Mouse (Mus musculus) forebrain, embryonic 13.5 days (tissue): ENCODE results near the gene Dcun1d4. TPM values are rescaled to one million over a fixed set of nuclear protein-coding genes. Genes with fewer than 3 reads are reported as not detected.

Experiments
- ATAC-seq: fragments of 200-750 bp; cut with Nextera tagmentation; 2 replicates; pipeline ENCODE4 v1.8.0; 2017
- H3K27ac ChIP-seq: fragments of 300-500 bp; sonication (generic); 2 replicates; pipeline ENCODE4 v1.5.1; 2015; ENCODE audit warnings: inconsistent platforms, mild to moderate bottlenecking, moderate library complexity
- H3K27me3 ChIP-seq: fragments of 300-500 bp; sonication (generic); 2 replicates; pipeline ENCODE4 v1.6.1; 2015; ENCODE audit warnings: mild to moderate bottlenecking, inconsistent platforms
- H3K36me3 ChIP-seq: fragments of 300-500 bp; sonication (generic); 2 replicates; pipeline ENCODE4 v1.6.1; 2015; ENCODE audit warnings: mild to moderate bottlenecking, inconsistent platforms; ENCODE audit not compliant: poor library complexity, severe bottlenecking
- H3K4me1 ChIP-seq: fragments of 300-500 bp; sonication (generic); 2 replicates; pipeline ENCODE4 v1.6.1; 2015; ENCODE audit warnings: inconsistent platforms
- H3K4me2 ChIP-seq: fragments of 300-500 bp; sonication (generic); 2 replicates; pipeline ENCODE4 v1.6.1; 2015; ENCODE audit warnings: inconsistent platforms, mild to moderate bottlenecking, moderate library complexity
- H3K4me3 ChIP-seq: fragments of 300-500 bp; sonication (generic); 2 replicates; pipeline ENCODE4 v1.5.1; 2015; ENCODE audit warnings: mild to moderate bottlenecking, inconsistent platforms
- H3K9ac ChIP-seq: fragments of 300-500 bp; sonication (generic); 2 replicates; pipeline ENCODE4 v1.6.1; 2015; ENCODE audit warnings: mild to moderate bottlenecking, inconsistent platforms
- H3K9me3 ChIP-seq: fragments of 300-500 bp; sonication (generic); replicated peaks from 2 replicates; pipeline ENCODE4 v1.6.1; 2016; ENCODE audit warnings: inconsistent platforms
- WGBS: fragments of 180-500 bp; shearing (Covaris S2); methylation state at CpG from one replicate; pipeline ENCODE4 v1.1.7; 2015; 5-methylcytosine and 5-hydroxymethylcytosine counted together
- polyA plus RNA-seq: library from polyadenylated mRNA; unstranded; fragments of >200 nt; fragmentation: Nextera tagmentation; extraction: Ambion mirVana; gene quantifications from 2 replicates; pipeline ENCODE4 v1.2.1, GENCODE M21; 2015

Gene Dcun1d4
- polyA plus RNA-seq, 1 experiment from 2014 or later, result 42.8 TPM

DNA sequence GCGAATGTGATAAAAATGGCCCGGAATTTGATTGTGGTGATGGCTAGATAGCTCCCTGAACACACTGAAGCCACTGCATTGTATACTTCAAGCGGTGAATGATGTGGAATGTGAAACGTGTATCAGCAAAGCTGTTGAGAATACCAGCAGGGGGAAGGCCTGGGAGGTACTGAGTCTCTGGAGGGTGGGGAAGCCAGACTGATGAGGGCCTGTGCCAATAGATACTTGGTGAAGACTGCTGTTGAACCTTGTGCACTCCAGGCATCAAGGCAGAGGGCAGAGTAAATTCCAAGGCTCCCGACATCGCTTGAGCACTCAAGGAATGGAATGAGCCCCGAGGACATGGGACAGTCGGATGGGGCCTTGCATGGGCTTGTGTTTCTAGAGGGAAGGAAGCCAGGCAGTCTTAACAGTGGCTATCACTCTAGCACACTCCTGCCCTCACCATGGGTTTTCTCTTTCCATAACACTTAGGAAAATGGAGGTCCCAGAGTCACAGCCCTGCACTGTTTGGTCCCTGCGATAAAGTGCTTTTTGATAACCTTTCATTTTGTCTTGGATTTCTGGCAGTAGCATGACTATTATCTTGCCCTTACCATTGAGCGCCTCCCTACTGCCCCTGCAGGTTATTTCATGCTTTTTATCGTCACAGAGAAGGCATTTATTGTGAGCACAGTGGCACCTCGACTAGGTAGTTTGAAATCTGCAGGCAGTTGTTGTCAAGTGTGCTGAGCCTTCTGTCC is 22.4 kb downstream of the Dcun1d4 start:
- Histone ChIP-seq H3K9me3 (no peaks in the 10 kb centered on the region), H3K4me2 (no peak overlapping the region), H3K27ac (no peak overlapping the region), H3K4me1 (peaks cover 31% of the 10 kb centered on the region), H3K4me3 (no peak overlapping the region), H3K27me3 (no peaks in the 10 kb centered on the region), H3K9ac (no peak overlapping the region), H3K36me3 (no peaks in the 10 kb centered on the region)
- ATAC-seq, result no peak
- WGBS, result 82% methylated on average over 12 of the region's 12 CpGs

DNA sequence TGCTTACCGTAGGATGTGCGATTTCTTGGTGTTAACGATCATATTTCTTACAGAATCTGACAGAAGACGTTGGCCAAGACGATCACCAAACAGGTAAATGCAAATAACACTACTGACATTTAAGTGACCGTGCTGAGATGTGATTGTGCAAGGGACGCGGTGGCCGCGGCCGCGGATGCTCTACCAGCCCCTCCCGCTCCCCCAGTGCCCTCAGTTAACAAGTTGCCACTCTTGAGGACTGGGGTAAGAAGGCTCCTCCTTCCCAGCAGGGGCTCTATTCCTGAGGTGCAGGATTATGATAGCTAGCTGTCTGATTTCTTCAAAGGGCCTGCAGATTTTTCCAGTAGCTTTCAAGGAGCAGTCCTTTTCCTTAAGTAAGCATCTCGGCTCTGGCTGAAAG is 30.3 kb downstream of the Dcun1d4 start:
- peaks cover 6% of the 10 kb centered on the region; the same call in 1 of the 2 replicates for H3K4me1 ChIP-seq
- WGBS, result 79% methylated on average over 14 of the region's 14 CpGs
- no peaks in the 10 kb centered on the region for H3K27me3 ChIP-seq
- H3K36me3 ChIP-seq, result peaks cover 29% of the 10 kb centered on the region
- no peaks in the 10 kb centered on the region for H3K9me3 ChIP-seq
- no peak overlapping the region for H3K4me2 ChIP-seq
- no peak overlapping the region for H3K27ac ChIP-seq
- no peak overlapping the region for H3K4me3 ChIP-seq
- H3K9ac ChIP-seq, result no peak overlapping the region
- ATAC-seq, result no peak

DNA sequence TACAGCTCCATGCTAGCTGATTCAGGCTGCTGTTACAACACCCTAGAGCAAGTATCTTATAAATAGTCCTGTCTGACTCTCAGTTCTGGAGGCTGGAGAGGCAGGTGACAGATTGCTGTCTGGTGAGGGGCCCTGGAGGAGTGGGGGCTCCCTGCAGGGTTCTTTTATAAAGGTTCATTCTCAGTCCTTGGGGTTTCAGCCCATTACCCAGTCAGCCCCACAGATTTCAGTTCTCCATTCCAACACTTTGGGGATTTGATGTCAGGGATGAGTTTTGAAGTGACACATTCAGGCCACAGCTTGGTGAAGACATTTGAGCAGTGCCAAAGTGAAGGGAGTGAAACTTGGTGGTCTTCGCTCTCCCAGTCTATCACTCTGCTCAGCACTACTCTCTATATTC is 31.4 kb downstream of the Dcun1d4 start:
- no peaks in the 10 kb centered on the region for H3K9me3 ChIP-seq
- no peak overlapping the region for H3K4me3 ChIP-seq
- 100% methylated on average over 1 of the region's 1 CpGs for WGBS
- H3K27ac ChIP-seq, result no peak overlapping the region
- no peak overlapping the region for H3K9ac ChIP-seq
- H3K4me1 ChIP-seq, result 0 out of 2 replicates have a peak, but pooled peaks cover 3% of the 10 kb centered on the region
- peaks cover 38% of the 10 kb centered on the region for H3K36me3 ChIP-seq
- H3K4me2 ChIP-seq, result no peak overlapping the region
- no peaks in the 10 kb centered on the region for H3K27me3 ChIP-seq
- ATAC-seq, result no peak

DNA sequence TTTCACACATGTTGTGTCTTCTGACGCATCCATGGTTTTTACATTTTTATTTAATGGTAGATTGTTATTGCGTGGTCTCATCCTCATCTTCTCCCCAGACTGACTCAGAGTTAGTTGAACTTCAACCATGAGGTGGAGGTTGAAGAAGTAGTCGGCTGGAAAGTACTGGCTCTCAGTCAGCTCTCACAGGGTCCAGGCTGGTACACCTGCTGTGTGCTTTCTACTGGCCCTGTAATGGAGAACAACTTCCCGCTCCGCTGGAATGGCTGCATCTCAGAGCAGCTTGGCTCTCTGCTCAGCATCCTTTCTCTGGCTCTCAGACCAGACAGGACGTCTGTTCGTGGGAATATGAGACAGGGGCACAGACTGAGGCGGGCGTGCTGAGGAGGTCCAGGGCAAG is 31.9 kb downstream of the Dcun1d4 start:
- Histone ChIP-seq H3K36me3 (peaks cover 42% of the 10 kb centered on the region), H3K4me1 (0 out of 2 replicates have a peak, but pooled peaks cover 3% of the 10 kb centered on the region), H3K9me3 (no peaks in the 10 kb centered on the region), H3K9ac (no peak overlapping the region), H3K27ac (no peak overlapping the region), H3K4me2 (no peak overlapping the region), H3K27me3 (no peaks in the 10 kb centered on the region), H3K4me3 (no peak overlapping the region)
- ATAC-seq, result no peak
- 86% methylated on average over 9 of the region's 9 CpGs for WGBS

DNA sequence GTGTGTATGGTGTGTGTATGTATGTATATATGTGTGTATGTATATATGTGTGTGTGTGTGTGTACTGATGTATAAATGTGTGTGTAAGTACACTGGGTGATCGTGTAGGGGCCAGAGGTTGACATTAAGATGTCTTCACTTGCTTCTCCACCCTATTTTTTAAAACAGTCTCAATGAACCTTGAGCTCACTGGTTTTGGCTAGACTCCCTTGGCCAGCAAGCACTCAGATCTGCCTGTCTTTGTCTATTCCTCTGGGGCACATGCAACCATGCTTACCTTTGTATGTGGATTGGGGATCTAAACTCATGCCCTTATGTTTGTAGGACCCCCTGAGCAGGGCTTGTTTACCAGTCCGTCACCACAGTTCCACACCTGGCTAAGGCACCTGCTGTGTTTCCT is 33.4 kb downstream of the Dcun1d4 start:
- 98% methylated on average over 2 of the region's 2 CpGs for WGBS
- no peak for ATAC-seq
- peaks cover 51% of the 10 kb centered on the region for H3K36me3 ChIP-seq

DNA sequence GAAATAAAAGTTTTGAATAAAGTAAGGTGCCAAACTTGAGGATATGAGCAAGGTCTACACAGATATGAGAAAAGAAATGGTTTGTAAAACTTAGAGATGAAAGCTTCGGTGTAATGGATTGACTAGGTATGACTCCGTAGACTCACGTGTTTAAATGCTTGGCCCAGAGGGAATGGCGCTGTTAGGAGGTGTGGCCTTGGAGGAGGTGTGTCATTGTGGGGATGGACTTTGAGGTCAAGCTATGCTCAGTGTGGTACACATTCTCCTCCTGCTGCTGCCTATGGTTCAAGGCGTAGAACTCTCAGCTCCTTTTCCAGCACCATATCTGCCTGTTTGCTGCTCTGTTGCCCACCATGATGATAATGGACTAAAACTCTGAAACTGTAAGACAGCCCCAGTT is 36.5 kb downstream of the Dcun1d4 start:
- no peak overlapping the region for H3K4me2 ChIP-seq

More for the DNA sequence above, 33.4 kb downstream of the Dcun1d4 start:
- H3K9me3 ChIP-seq, result no peaks in the 10 kb centered on the region
- no peak overlapping the region for H3K4me3 ChIP-seq
- H3K9ac ChIP-seq, result no peak overlapping the region
- H3K27me3 ChIP-seq, result no peaks in the 10 kb centered on the region
- no peak overlapping the region for H3K4me2 ChIP-seq
- H3K4me1 ChIP-seq, result no peaks in the 10 kb centered on the region
- H3K27ac ChIP-seq, result no peak overlapping the region

DNA sequence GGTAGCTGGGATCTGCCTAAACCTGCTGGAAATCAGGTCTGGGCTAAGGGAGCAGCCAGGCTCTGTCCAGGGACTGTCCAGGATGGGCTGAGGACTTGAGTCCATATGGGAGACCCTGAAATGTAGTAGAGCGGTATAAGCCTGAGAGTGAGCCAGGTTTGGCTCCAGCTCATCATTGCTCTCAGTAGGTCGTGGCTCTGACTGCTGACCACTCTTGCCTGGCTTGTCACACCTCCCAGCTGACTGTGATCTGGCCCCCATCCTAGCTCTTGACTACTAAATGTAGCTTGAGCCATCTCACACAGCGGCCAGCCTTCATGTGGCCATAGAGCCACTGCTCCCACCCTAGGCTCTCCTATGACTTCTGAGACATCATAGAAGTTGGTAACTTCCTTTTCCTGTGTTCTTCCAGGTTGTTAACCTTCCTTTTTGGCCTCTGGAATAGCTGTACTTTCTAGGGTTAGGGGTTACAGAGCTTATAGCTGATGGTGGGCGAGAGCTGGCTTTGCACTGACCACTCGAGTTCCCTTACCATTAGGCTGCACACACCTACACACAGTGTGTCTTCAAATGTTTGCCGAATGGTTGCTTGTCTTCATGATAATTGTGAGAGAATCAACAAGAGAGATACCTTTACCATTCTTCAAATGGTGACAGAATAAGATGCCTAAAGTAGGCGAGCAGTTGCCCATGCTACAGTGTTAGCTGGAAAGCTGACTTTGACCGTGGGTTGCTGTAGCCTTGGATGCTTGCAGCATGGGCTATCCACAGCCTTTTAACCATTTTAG is 37.8 kb downstream of the Dcun1d4 start:
- peaks cover 63% of the 10 kb centered on the region for H3K36me3 ChIP-seq
- no peaks in the 10 kb centered on the region for H3K9me3 ChIP-seq
- no peak for ATAC-seq
- H3K27me3 ChIP-seq, result no peaks in the 10 kb centered on the region
- no peak overlapping the region for H3K9ac ChIP-seq
- no peaks in the 10 kb centered on the region for H3K4me1 ChIP-seq
- WGBS, result 95% methylated on average over 8 of the region's 8 CpGs
- H3K4me3 ChIP-seq, result no peak overlapping the region
- H3K27ac ChIP-seq, result no peak overlapping the region
- no peak overlapping the region for H3K4me2 ChIP-seq

More for the DNA sequence above, 36.5 kb downstream of the Dcun1d4 start:
- Histone ChIP-seq H3K27me3 (no peaks in the 10 kb centered on the region), H3K27ac (no peak overlapping the region), H3K4me1 (no peaks in the 10 kb centered on the region), H3K9me3 (no peaks in the 10 kb centered on the region), H3K4me3 (no peak overlapping the region), H3K36me3 (peaks cover 62% of the 10 kb centered on the region), H3K9ac (no peak overlapping the region)
- 98% methylated on average over 5 of the region's 5 CpGs for WGBS
- no peak for ATAC-seq

DNA sequence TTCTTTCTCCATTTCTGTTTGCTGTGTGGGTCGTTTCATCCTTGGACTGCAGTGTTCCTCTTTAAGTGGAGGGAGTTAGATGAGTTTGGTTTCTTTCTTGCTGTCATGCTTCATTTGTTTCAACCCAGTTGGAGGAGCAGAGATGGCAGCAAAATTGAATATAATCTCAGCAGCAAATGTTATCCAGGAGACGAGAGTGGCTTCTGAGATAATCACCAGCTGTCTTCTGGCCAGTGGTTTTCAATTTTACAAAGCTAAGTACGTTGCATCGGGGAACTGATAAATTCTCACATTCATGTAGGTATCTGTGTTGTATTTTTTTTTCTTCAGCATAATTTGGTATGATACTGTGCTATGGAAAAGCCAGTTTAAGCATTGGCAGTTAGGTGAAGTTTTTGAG is 40.0 kb downstream of the Dcun1d4 start:
- H3K4me3 ChIP-seq, result no peak overlapping the region
- H3K36me3 ChIP-seq, result peaks cover 63% of the 10 kb centered on the region
- ATAC-seq, result no peak
- no peaks in the 10 kb centered on the region for H3K27me3 ChIP-seq
- H3K9ac ChIP-seq, result no peak overlapping the region
- no peaks in the 10 kb centered on the region for H3K9me3 ChIP-seq
- H3K4me2 ChIP-seq, result no peak overlapping the region
- H3K27ac ChIP-seq, result no peak overlapping the region
- 78% methylated on average over 4 of the region's 4 CpGs for WGBS
- no peaks in the 10 kb centered on the region for H3K4me1 ChIP-seq

DNA sequence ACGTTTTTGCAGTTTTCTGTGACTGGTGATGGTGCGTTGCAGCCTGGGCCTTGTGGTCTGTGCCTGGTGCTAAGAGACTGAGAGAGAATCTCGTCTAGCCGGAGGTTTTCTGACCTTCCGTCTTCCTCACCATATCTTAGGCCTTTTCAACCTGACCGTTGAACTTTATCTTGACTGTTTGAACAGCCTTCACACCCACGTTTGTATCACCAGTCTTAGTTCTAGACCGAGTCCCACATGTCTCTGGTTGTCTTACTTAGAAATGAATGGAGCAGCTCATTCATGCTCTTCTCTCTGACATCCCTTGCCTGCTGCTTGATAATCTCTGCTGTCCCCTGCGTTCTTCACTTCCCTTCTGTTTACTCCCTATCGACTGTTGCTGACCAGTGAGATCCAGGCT is 42.4 kb downstream of the Dcun1d4 start:
- Histone ChIP-seq H3K4me2 (no peak overlapping the region), H3K4me1 (no peaks in the 10 kb centered on the region), H3K36me3 (peaks cover 55% of the 10 kb centered on the region), H3K27ac (no peak overlapping the region), H3K9me3 (no peaks in the 10 kb centered on the region), H3K27me3 (no peaks in the 10 kb centered on the region), H3K4me3 (no peak overlapping the region), H3K9ac (no peak overlapping the region)
- 91% methylated on average over 10 of the region's 10 CpGs for WGBS
- ATAC-seq, result no peak

DNA sequence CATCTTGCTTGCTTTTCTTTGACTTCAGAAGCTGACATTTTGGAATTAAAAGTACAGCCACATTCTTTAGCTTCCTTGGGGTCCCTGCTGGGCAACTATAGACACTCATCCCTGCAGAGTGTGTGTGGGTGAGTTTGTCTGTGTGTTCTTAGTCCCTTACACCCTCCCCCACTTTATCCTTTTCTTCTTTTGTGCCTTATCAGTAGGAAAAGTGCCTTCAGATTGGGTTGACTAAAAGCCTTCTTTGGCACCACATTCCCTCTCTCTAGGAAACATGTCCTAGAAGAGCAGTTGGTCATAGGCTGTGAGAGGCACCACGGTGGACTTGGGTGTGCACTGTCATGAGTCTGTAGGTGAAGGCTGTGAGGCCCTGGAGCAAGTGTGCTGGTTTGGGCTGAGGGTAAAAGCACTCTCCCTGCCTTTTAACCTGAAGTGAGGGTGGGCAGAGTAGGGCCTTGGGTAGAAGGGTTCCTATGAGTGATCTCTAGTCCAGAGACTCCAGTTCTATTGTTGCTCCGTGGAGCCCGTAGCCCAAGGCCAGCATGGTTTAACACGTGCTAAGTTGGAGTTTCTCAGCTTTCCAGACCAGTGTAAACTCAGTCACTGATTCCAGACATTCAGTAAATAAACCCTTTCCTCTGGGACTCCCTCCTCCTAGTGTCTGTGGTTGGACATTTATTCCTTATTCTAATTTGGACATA is 43.6 kb downstream of the Dcun1d4 start:
- Histone ChIP-seq H3K4me1 (no peaks in the 10 kb centered on the region), H3K9ac (no peak overlapping the region), H3K27ac (no peak overlapping the region), H3K4me3 (no peak overlapping the region), H3K27me3 (no peaks in the 10 kb centered on the region), H3K9me3 (no peaks in the 10 kb centered on the region), H3K4me2 (no peak overlapping the region), H3K36me3 (peaks cover 56% of the 10 kb centered on the region)
- WGBS, result 92% methylated on average over 4 of the region's 4 CpGs
- no peak for ATAC-seq

DNA sequence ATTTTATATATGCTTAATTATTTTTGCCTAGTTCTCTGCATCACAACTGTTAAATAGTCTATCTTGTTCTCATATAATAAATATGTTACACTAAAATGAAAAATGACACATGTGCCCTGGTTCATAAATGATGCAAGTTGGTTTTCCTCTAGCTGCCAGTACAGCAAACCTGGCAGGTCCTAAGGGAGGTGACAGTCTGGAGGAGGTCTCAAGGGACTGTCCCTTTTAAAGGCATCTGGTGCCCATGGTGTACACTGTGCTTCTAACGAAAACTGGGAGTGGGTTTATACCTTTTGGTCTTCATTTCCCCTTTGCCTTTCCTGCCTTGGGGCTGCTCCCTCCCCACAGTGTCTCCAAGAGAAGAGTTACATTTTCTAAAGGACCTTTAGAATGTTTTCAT is 51.4 kb downstream of the Dcun1d4 start:
- ATAC-seq, result no peak
- no peak overlapping the region for H3K4me3 ChIP-seq
- H3K9me3 ChIP-seq, result no peaks in the 10 kb centered on the region
- H3K4me1 ChIP-seq, result no peaks in the 10 kb centered on the region
- no peak overlapping the region for H3K4me2 ChIP-seq
- H3K27ac ChIP-seq, result no peak overlapping the region
- peaks cover 69% of the 10 kb centered on the region for H3K36me3 ChIP-seq
- 90% methylated on average over 1 of the region's 1 CpGs for WGBS
- no peak overlapping the region for H3K9ac ChIP-seq
- H3K27me3 ChIP-seq, result no peaks in the 10 kb centered on the region

DNA sequence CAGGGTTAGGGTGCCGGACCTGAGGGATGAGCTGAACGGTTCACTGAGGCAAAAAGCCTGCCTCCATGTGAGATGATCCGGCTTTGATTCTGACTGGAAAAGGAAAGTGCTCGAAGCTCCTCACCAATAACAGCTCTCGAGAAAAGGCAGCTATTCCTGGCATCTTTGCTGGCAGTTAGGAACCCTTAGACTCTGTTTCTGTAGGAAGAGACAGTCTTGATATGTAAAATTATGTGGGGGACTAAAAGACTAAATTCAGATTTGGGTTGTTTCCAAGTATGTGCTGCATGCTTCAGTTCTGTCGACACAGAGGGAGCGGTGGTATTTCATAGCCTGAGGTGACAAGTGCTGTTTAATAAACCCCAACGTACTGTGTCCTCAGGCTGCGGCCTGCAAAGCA is 52.1 kb downstream of the Dcun1d4 start:
- H3K9ac ChIP-seq, result no peak overlapping the region
- H3K27me3 ChIP-seq, result no peaks in the 10 kb centered on the region
- WGBS, result 91% methylated on average over 9 of the region's 9 CpGs
- H3K4me3 ChIP-seq, result no peak overlapping the region
- no peak for ATAC-seq
- no peak overlapping the region for H3K4me2 ChIP-seq
- H3K4me1 ChIP-seq, result no peaks in the 10 kb centered on the region
- no peak overlapping the region for H3K27ac ChIP-seq
- peaks cover 74% of the 10 kb centered on the region for H3K36me3 ChIP-seq
- H3K9me3 ChIP-seq, result no peaks in the 10 kb centered on the region
